9 mouse cellular contexts compared by ENCODE assay signal in the genomic region with DNA sequence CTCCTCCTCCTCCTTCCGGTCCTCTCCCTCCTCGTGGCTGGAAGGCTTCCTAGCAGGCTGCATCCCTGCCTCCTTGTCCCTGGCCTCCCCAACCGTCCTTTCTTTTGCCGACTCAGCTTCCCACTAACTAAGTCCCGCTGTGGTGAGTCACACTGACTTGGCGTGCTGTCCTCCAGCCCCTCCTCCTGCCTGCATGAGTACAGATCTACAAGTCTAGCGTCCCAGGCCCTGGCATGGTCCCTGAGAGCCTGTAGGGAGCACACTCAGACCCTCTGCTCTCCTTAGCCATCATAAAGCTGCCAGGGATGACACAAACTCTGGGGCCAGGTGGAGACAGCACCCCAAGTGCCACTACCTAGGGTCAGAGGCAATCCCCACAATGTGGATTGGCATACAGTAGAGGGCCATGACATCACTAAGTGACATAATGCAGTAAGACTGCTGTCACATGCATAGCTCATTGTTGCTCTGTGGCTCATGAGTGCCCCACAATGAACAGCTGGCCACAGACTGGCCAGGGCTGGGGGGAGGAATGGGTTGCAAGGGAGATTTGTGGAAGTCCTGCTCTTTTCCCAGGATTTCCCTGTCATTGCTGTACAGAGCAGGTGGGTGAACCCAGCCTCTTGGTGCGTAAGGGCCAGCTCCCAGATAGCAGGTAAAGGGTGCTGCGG. TPM values are rescaled to one million over a fixed set of nuclear protein-coding genes. Genes with fewer than 3 reads are reported as not detected.
DNase-seq lines count a peak whose midpoint lies in the region; ATAC-seq and TF ChIP-seq lines count a peak whose summit lies in the region.
"Had no signal": no experiment of that assay in that cellular context is flagged by ENCODE, and none has a peak within 500 bp of the region (broad histone marks: within the 10 kb centered on the region; RNA-seq: fewer than 3 reads in every experiment).

No protein-coding gene starts in this region.

- H3K27me3 ChIP-seq in hindbrain, embryonic 13.5 days = no peaks in the 10 kb centered on the region
- no peaks in the 10 kb centered on the region for H3K27me3 ChIP-seq in hindbrain, embryonic 10.5 days (ENCODE audit: insufficient read depth, poor library complexity, severe bottlenecking)
- H3K27me3 ChIP-seq in C2C12 (ENCODE audit: control insufficient read depth, insufficient read depth, insufficient read length) = peaks cover 5% of the 10 kb centered on the region
- H3K27me3 ChIP-seq in embryonic facial prominence, embryonic 15.5 days = no peaks in the 10 kb centered on the region
- H3K27me3 ChIP-seq in intestine, embryonic 15.5 days (replicated peaks) = no peaks in the 10 kb centered on the region
- H3K27me3 ChIP-seq: liver, embryonic 15.5 days had no signal

- no peaks in the 10 kb centered on the region for H3K9me3 ChIP-seq in hindbrain, embryonic 13.5 days
- H3K9me3 ChIP-seq in hindbrain, embryonic 10.5 days = no peaks in the 10 kb centered on the region
- no peaks in the 10 kb centered on the region for H3K9me3 ChIP-seq in embryonic facial prominence, embryonic 15.5 days (replicated peaks)
- H3K9me3 ChIP-seq in intestine, embryonic 15.5 days = no peaks in the 10 kb centered on the region
- H3K9me3 ChIP-seq: liver, embryonic 15.5 days had no signal

- no peak overlapping the region for H3K4me2 ChIP-seq in hindbrain, embryonic 13.5 days
- no peak overlapping the region for H3K4me2 ChIP-seq in embryonic facial prominence, embryonic 15.5 days (replicated peaks)
- no peak overlapping the region for H3K4me2 ChIP-seq in intestine, embryonic 15.5 days (replicated peaks)
- H3K4me2 ChIP-seq: liver, embryonic 15.5 days had no signal

- 0 out of 2 replicates have a peak, but pooled peaks have one; percentile 28 for ATAC-seq in hindbrain, embryonic 13.5 days (ENCODE audit: low FRiP score)
- ATAC-seq in embryonic facial prominence, embryonic 15.5 days (ENCODE audit: insufficient number of reproducible peaks, low FRiP score, low TSS enrichment, low read depth) = peak; percentile 75
- peak; percentile 27; the same call in 1 of the 2 replicates for ATAC-seq in intestine, embryonic 15.5 days

- TF ChIP-seq CTCF in C2C12 (IDR thresholded peaks at IDR 0.05; ENCODE audit: control insufficient read depth, insufficient read depth, insufficient read length) = no peak

- no peaks in the 10 kb centered on the region for H3K4me1 ChIP-seq in hindbrain, embryonic 13.5 days (replicated peaks)
- 0 out of 2 replicates have a peak, but pooled peaks cover 8% of the 10 kb centered on the region for H3K4me1 ChIP-seq in hindbrain, embryonic 10.5 days (replicated peaks)
- H3K4me1 ChIP-seq in embryonic facial prominence, embryonic 15.5 days = peaks cover 21% of the 10 kb centered on the region; the same call in 1 of the 2 replicates
- 0 out of 2 replicates have a peak, but pooled peaks cover 3% of the 10 kb centered on the region for H3K4me1 ChIP-seq in intestine, embryonic 15.5 days (replicated peaks)
- H3K4me1 ChIP-seq: liver, embryonic 15.5 days had no signal

- H3K4me3 ChIP-seq in hindbrain, embryonic 13.5 days = no peak overlapping the region
- H3K4me3 ChIP-seq in hindbrain, embryonic 10.5 days = no peak overlapping the region
- H3K4me3 ChIP-seq in C2C12 (ENCODE audit: insufficient read depth, poor library complexity, severe bottlenecking) = no peak overlapping the region
- H3K4me3 ChIP-seq in embryonic facial prominence, embryonic 15.5 days (replicated peaks) = no peak overlapping the region
- H3K4me3 ChIP-seq in intestine, embryonic 15.5 days (replicated peaks) = no peak overlapping the region
- H3K4me3 ChIP-seq: liver, embryonic 15.5 days had no signal

- H3K36me3 ChIP-seq in hindbrain, embryonic 13.5 days = no peaks in the 10 kb centered on the region
- peaks cover 2% of the 10 kb centered on the region; the same call in 1 of the 2 replicates for H3K36me3 ChIP-seq in hindbrain, embryonic 10.5 days
- no peaks in the 10 kb centered on the region for H3K36me3 ChIP-seq in C2C12 (ENCODE audit: control insufficient read depth, insufficient read depth)
- H3K36me3 ChIP-seq in embryonic facial prominence, embryonic 15.5 days = peaks cover 50% of the 10 kb centered on the region
- peaks cover 12% of the 10 kb centered on the region for H3K36me3 ChIP-seq in intestine, embryonic 15.5 days

- no peaks in the 10 kb centered on the region for H3K79me3 ChIP-seq in C2C12 (ENCODE audit: low read depth)

- H3K79me2 ChIP-seq in C2C12 (ENCODE audit: control insufficient read depth, insufficient read depth) = no peaks in the 10 kb centered on the region

- no peak overlapping the region for H3ac ChIP-seq in C2C12 (ENCODE audit: control insufficient read depth, insufficient read length, low read depth)

- no peak overlapping the region for H3K9ac ChIP-seq in hindbrain, embryonic 13.5 days
- no peak overlapping the region for H3K9ac ChIP-seq in embryonic facial prominence, embryonic 15.5 days
- H3K9ac ChIP-seq in intestine, embryonic 15.5 days = no peak overlapping the region
- H3K9ac ChIP-seq: liver, embryonic 15.5 days had no signal

- WGBS in hindbrain, embryonic 13.5 days = 73% methylated on average over 9 of the region's 9 CpGs
- WGBS in hindbrain, embryonic 10.5 days = 67% methylated on average over 9 of the region's 9 CpGs
- 45% methylated on average over 9 of the region's 9 CpGs for WGBS in embryonic facial prominence, embryonic 15.5 days
- 59% methylated on average over 9 of the region's 9 CpGs for WGBS in intestine, embryonic 15.5 days

- DNase-seq in hindbrain, embryonic 10.5 days (ENCODE audit: low spot score) = no peak
- DNase-seq in urinary bladder, postnatal 25 days (ENCODE audit: low spot score) = peak; percentile 44
- DNase-seq in cerebellum, adult 8-10 months = no peak
- no peak for DNase-seq in cerebellum, adult 9-11 months

- no peak overlapping the region for H3K27ac ChIP-seq in hindbrain, embryonic 13.5 days
- no peak overlapping the region for H3K27ac ChIP-seq in hindbrain, embryonic 10.5 days
- H3K27ac ChIP-seq in embryonic facial prominence, embryonic 15.5 days (replicated peaks) = peak overlapping the region; percentile 12; the same call in 1 of the 2 replicates
- no peak overlapping the region for H3K27ac ChIP-seq in intestine, embryonic 15.5 days
- H3K27ac ChIP-seq: liver, embryonic 15.5 days had no signal

TF ChIP-seq in C2C12, 6 proteins besides CTCF, POLR2A, EP300 and RAD21:
- no peak for TF ChIP-seq MYOG (IDR thresholded peaks at IDR 0.05; ENCODE audit: control insufficient read depth, extremely low read depth, insufficient read length)
- TF ChIP-seq MYOD1 (IDR thresholded peaks at IDR 0.05; ENCODE audit: control insufficient read depth, insufficient read length, low read depth) = peak; percentile 90
- TF ChIP-seq CEBPB (IDR thresholded peaks at IDR 0.05; ENCODE audit: low read depth) = no peak
- TF ChIP-seq MAX (IDR thresholded peaks at IDR 0.05) = no peak

RNA-seq across cellular contexts. Expression of a gene that starts 28.1 kb away (rescaled TPM):
- polyA plus RNA-seq in hindbrain, embryonic 13.5 days (2015; fragmentation: Nextera tagmentation; extraction: Ambion mirVana) = not detected in 2 replicates
- not detected in 2 replicates for polyA plus RNA-seq in hindbrain, embryonic 10.5 days (2016; fragmentation: Nextera tagmentation; extraction: Ambion mirVana)
- polyA plus RNA-seq in C2C12 (2012; fragmentation: generic; extraction: Trizol) = 0.05 TPM
- polyA plus RNA-seq in embryonic facial prominence, embryonic 15.5 days (2015; fragmentation: Nextera tagmentation; extraction: Ambion mirVana) = 17.0 and 22.3 TPM in 2 replicates
- not detected in 2 replicates for polyA plus RNA-seq in intestine, embryonic 15.5 days (2015; fragmentation: Nextera tagmentation; extraction: Ambion mirVana)

RNA-seq across cellular contexts. Expression of a gene that starts 39.8 kb away (rescaled TPM):
- polyA plus RNA-seq in hindbrain, embryonic 13.5 days (2015; fragmentation: Nextera tagmentation; extraction: Ambion mirVana) = not detected in 2 replicates
- not detected in 2 replicates for polyA plus RNA-seq in hindbrain, embryonic 10.5 days (2016; fragmentation: Nextera tagmentation; extraction: Ambion mirVana)
- polyA plus RNA-seq in C2C12 (2012; fragmentation: generic; extraction: Trizol) = not detected
- not detected in 2 replicates for polyA plus RNA-seq in embryonic facial prominence, embryonic 15.5 days (2015; fragmentation: Nextera tagmentation; extraction: Ambion mirVana)
- not detected in 2 replicates for polyA plus RNA-seq in intestine, embryonic 15.5 days (2015; fragmentation: Nextera tagmentation; extraction: Ambion mirVana)
- polyA plus RNA-seq: liver, embryonic 15.5 days had no signal

RNA-seq across cellular contexts. Expression of a gene that starts 46.0 kb away (rescaled TPM):
- not detected in 2 replicates for polyA plus RNA-seq in hindbrain, embryonic 13.5 days (2015; fragmentation: Nextera tagmentation; extraction: Ambion mirVana)
- polyA plus RNA-seq in hindbrain, embryonic 10.5 days (2016; fragmentation: Nextera tagmentation; extraction: Ambion mirVana) = not detected in 2 replicates
- not detected for polyA plus RNA-seq in C2C12 (2012; fragmentation: generic; extraction: Trizol)
- polyA plus RNA-seq in embryonic facial prominence, embryonic 15.5 days (2015; fragmentation: Nextera tagmentation; extraction: Ambion mirVana) = 0.31 and 0.39 TPM in 2 replicates
- not detected in 2 replicates for polyA plus RNA-seq in intestine, embryonic 15.5 days (2015; fragmentation: Nextera tagmentation; extraction: Ambion mirVana)
- polyA plus RNA-seq: liver, embryonic 15.5 days had no signal

Comparison
In these comparisons a context has a peak if more than half of its experiments do, and no peak if none do; other contexts are left out.
1. RNA of a gene that starts 28.1 kb away (polyA plus RNA-seq): 17.0 to 22.3 TPM in embryonic facial prominence, embryonic 15.5 days; 0.05 TPM in C2C12 (single experiment), not detected in hindbrain, embryonic 13.5 days, not detected in hindbrain, embryonic 10.5 days and not detected in intestine, embryonic 15.5 days; every median in the first group is over 10 times any median in the second.
2. Peak in every context shown above with its lines, with median percentiles within 50 percentile points of each other: ATAC-seq.